Mouse (Mus musculus): Measurements from ENCODE around the gene Myoz1.

- TF ChIP-seq GATA1 (IDR thresholded peaks at IDR 0.05; ENCODE audit: low read length): no peak
- TF ChIP-seq TAL1 (IDR thresholded peaks at IDR 0.05; ENCODE audit: low read length): no peak
Measured at GRCm38 (mm10) chr14:20610146-20610545, 46.2 kb downstream of the Myoz1 start.
